In the genomic region with DNA sequence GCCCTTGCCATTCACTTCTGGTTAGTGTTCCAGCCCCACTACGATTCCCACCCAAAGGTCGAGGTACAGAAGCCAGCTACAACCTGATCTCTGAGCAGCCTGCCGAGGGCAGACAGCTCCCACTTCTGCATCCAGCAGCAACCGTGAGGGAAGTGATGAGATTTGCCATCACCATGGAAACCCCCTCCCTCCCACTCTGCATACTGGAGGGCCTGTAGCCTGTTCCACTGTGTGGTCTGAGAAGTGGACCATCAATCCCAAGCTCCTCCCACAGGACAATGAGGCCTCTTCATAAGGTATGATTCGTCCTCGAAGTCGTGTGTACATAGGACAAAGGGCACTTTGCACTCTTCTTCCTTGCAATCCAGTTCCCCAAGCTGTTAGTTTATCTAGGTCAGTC, we compare ENCODE assay signal across 12 mouse cellular contexts. TPM values are rescaled to one million over a fixed set of nuclear protein-coding genes. Genes with fewer than 3 reads are reported as not detected.
A peak's percentile ranks its signal among the peaks of the same experiment; 100 is the strongest.
DNase-seq lines count a peak whose midpoint lies in the region; ATAC-seq and TF ChIP-seq lines count a peak whose summit lies in the region.
"Had no signal": no experiment of that assay in that cellular context is flagged by ENCODE, and none has a peak within 500 bp of the region (broad histone marks: within the 10 kb centered on the region; RNA-seq: fewer than 3 reads in every experiment).

No protein-coding gene starts in this region.

- H3K27ac ChIP-seq in kidney, embryonic 16.5 days (ENCODE audit: low read length) = no peak overlapping the region
- H3K27ac ChIP-seq in hindbrain, embryonic 14.5 days = no peak overlapping the region
- no peak overlapping the region for H3K27ac ChIP-seq in intestine, embryonic 14.5 days (ENCODE audit: low read depth)
- no peak overlapping the region for H3K27ac ChIP-seq in midbrain, embryonic 16.5 days (ENCODE audit: low read length)
- H3K27ac ChIP-seq: liver, embryonic 13.5 days had no signal

- no peak for TF ChIP-seq CTCF in lung, adult 2 months (IDR thresholded peaks at IDR 0.05; ENCODE audit: insufficient read depth, low read length)

- H3K4me3 ChIP-seq in kidney, embryonic 16.5 days (ENCODE audit: low read length) = no peak overlapping the region
- H3K4me3 ChIP-seq in hindbrain, embryonic 14.5 days (replicated peaks; ENCODE audit: low read length) = no peak overlapping the region
- no peak overlapping the region for H3K4me3 ChIP-seq in intestine, embryonic 14.5 days (ENCODE audit: low read depth, low read length)
- H3K4me3 ChIP-seq in midbrain, embryonic 16.5 days (ENCODE audit: low read depth, low read length) = no peak overlapping the region
- no peak overlapping the region for H3K4me3 ChIP-seq in lung, adult 2 months (replicated peaks; ENCODE audit: extremely low read depth, low read depth, low read length)
- H3K4me3 ChIP-seq: erythroblast, embryonic 14.5 days; liver, embryonic 13.5 days had no signal

- ATAC-seq in kidney, embryonic 16.5 days (ENCODE audit: low FRiP score, low TSS enrichment) = peak; percentile 79
- 0 out of 2 replicates have a peak, but pooled peaks have one; percentile 24 for ATAC-seq in hindbrain, embryonic 14.5 days (ENCODE audit: low FRiP score)
- ATAC-seq in intestine, embryonic 14.5 days (replicated peaks; ENCODE audit: low FRiP score, low TSS enrichment, low read depth) = peak; percentile 83
- ATAC-seq in midbrain, embryonic 16.5 days = peak; percentile 48; the same call in 1 of the 2 replicates

- no peak overlapping the region for H3K4me2 ChIP-seq in kidney, embryonic 16.5 days (replicated peaks; ENCODE audit: low read depth, low read length)
- no peak overlapping the region for H3K4me2 ChIP-seq in hindbrain, embryonic 14.5 days (replicated peaks)
- H3K4me2 ChIP-seq in intestine, embryonic 14.5 days (ENCODE audit: low read length) = no peak overlapping the region
- no peak overlapping the region for H3K4me2 ChIP-seq in midbrain, embryonic 16.5 days (ENCODE audit: low read length)
- H3K4me2 ChIP-seq: liver, embryonic 13.5 days had no signal

- H3K4me1 ChIP-seq in kidney, embryonic 16.5 days (ENCODE audit: insufficient read depth, low read length) = no peaks in the 10 kb centered on the region
- 0 out of 2 replicates have a peak, but pooled peaks cover 5% of the 10 kb centered on the region for H3K4me1 ChIP-seq in hindbrain, embryonic 14.5 days (replicated peaks; ENCODE audit: control insufficient read depth, insufficient read depth, low read length)
- H3K4me1 ChIP-seq in intestine, embryonic 14.5 days (replicated peaks; ENCODE audit: control insufficient read depth, insufficient read depth, low read length) = no peaks in the 10 kb centered on the region
- H3K4me1 ChIP-seq in midbrain, embryonic 16.5 days (ENCODE audit: control insufficient read depth, insufficient read depth, low read length) = no peaks in the 10 kb centered on the region
- no peaks in the 10 kb centered on the region for H3K4me1 ChIP-seq in lung, adult 2 months (ENCODE audit: control insufficient read depth, insufficient read depth, low read length)
- H3K4me1 ChIP-seq: liver, embryonic 13.5 days had no signal

- H3K36me3 ChIP-seq in kidney, embryonic 16.5 days (ENCODE audit: insufficient read depth, low read length) = peaks cover 5% of the 10 kb centered on the region; the same call in 1 of the 2 replicates
- no peaks in the 10 kb centered on the region for H3K36me3 ChIP-seq in hindbrain, embryonic 14.5 days (replicated peaks; ENCODE audit: control insufficient read depth, insufficient read depth)
- 0 out of 2 replicates have a peak, but pooled peaks cover 6% of the 10 kb centered on the region for H3K36me3 ChIP-seq in intestine, embryonic 14.5 days (ENCODE audit: control insufficient read depth, insufficient read depth, low read length)
- no peaks in the 10 kb centered on the region for H3K36me3 ChIP-seq in midbrain, embryonic 16.5 days (ENCODE audit: control insufficient read depth, insufficient read depth, low read length)

- no peaks in the 10 kb centered on the region for H3K27me3 ChIP-seq in kidney, embryonic 16.5 days (ENCODE audit: insufficient read depth, low read length)
- H3K27me3 ChIP-seq in hindbrain, embryonic 14.5 days (ENCODE audit: control insufficient read depth, insufficient read depth, low read length) = no peaks in the 10 kb centered on the region
- H3K27me3 ChIP-seq in intestine, embryonic 14.5 days (replicated peaks; ENCODE audit: control insufficient read depth, insufficient read depth, low read length) = no peaks in the 10 kb centered on the region
- no peaks in the 10 kb centered on the region for H3K27me3 ChIP-seq in midbrain, embryonic 16.5 days (ENCODE audit: control insufficient read depth, insufficient read depth, low read depth, low read length)
- H3K27me3 ChIP-seq: liver, embryonic 13.5 days had no signal

- 40% methylated on average over 7 of the region's 7 CpGs for WGBS in kidney, embryonic 16.5 days
- WGBS in hindbrain, embryonic 14.5 days = 31% methylated on average over 7 of the region's 7 CpGs
- 41% methylated on average over 7 of the region's 7 CpGs for WGBS in intestine, embryonic 14.5 days
- WGBS in midbrain, embryonic 16.5 days = 32% methylated on average over 7 of the region's 7 CpGs
- 53% methylated on average over 7 of the region's 7 CpGs for WGBS in lung, adult 2 months

- H3K9me3 ChIP-seq in kidney, embryonic 16.5 days (ENCODE audit: low read length) = no peaks in the 10 kb centered on the region
- no peaks in the 10 kb centered on the region for H3K9me3 ChIP-seq in hindbrain, embryonic 14.5 days (ENCODE audit: control insufficient read depth, low read length)
- no peaks in the 10 kb centered on the region for H3K9me3 ChIP-seq in intestine, embryonic 14.5 days (ENCODE audit: control insufficient read depth, low read length)
- H3K9me3 ChIP-seq in midbrain, embryonic 16.5 days (replicated peaks; ENCODE audit: control insufficient read depth, low read length, poor library complexity, severe bottlenecking) = no peaks in the 10 kb centered on the region
- H3K9me3 ChIP-seq: liver, embryonic 13.5 days had no signal

- H3K9ac ChIP-seq in kidney, embryonic 16.5 days (replicated peaks; ENCODE audit: low read length) = no peak overlapping the region
- H3K9ac ChIP-seq in hindbrain, embryonic 14.5 days = no peak overlapping the region
- H3K9ac ChIP-seq in intestine, embryonic 14.5 days (ENCODE audit: low read length) = no peak overlapping the region
- H3K9ac ChIP-seq in midbrain, embryonic 16.5 days (ENCODE audit: low read depth, low read length) = no peak overlapping the region
- H3K9ac ChIP-seq: liver, embryonic 13.5 days had no signal

- DNase-seq in kidney, adult 8-10 months = no peak
- DNase-seq in hindbrain, embryonic 14.5 days (ENCODE audit: low spot score) = no peak
- DNase-seq in intestine, embryonic 14.5 days (ENCODE audit: low spot score) = peak; percentile 40
- DNase-seq in layer of hippocampus, adult 9-11 months = no peak
- DNase-seq in lung, adult 2 months = no peak
- DNase-seq: liver, embryonic 13.5 days; lung, postnatal 10 days; right cerebral cortex, postnatal 4 days; thymus, adult 18-20 months had no signal

- no peak for TF ChIP-seq POLR2A in lung, adult 2 months (IDR thresholded peaks at IDR 0.05; ENCODE audit: borderline replicate concordance, extremely low read depth, low read depth, low read length)

RNA-seq across cellular contexts. Expression of a gene that starts 8.8 kb away (rescaled TPM):
- 101 and 102 TPM in 2 replicates for polyA plus RNA-seq in kidney, embryonic 16.5 days (2015; fragmentation: Nextera tagmentation; extraction: Ambion mirVana)
- 44.9 and 53.0 TPM in 2 replicates for polyA plus RNA-seq in hindbrain, embryonic 14.5 days (2014; fragmentation: Nextera tagmentation; extraction: Ambion mirVana)
- 67.1 and 70.7 TPM in 2 replicates for polyA plus RNA-seq in intestine, embryonic 14.5 days (2014; fragmentation: Nextera tagmentation; extraction: Ambion mirVana)
- polyA plus RNA-seq in midbrain, embryonic 16.5 days (2015; fragmentation: Nextera tagmentation; extraction: Ambion mirVana) = 49.1 and 53.2 TPM in 2 replicates
- 4.3 and 15.4 TPM in 2 replicates for polyA plus RNA-seq in lung, adult 2 months (2012; rRNA removed)

RNA-seq across cellular contexts. Expression of a gene that starts 16.3 kb away (rescaled TPM):
- polyA plus RNA-seq in kidney, embryonic 16.5 days (2015; fragmentation: Nextera tagmentation; extraction: Ambion mirVana) = 59.6 and 66.3 TPM in 2 replicates
- 55.2 and 57.0 TPM in 2 replicates for polyA plus RNA-seq in hindbrain, embryonic 14.5 days (2014; fragmentation: Nextera tagmentation; extraction: Ambion mirVana)
- polyA plus RNA-seq in intestine, embryonic 14.5 days (2014; fragmentation: Nextera tagmentation; extraction: Ambion mirVana) = 45.0 and 55.6 TPM in 2 replicates
- polyA plus RNA-seq in midbrain, embryonic 16.5 days (2015; fragmentation: Nextera tagmentation; extraction: Ambion mirVana) = 62.6 and 65.3 TPM in 2 replicates
- 3.2 and 6.0 TPM in 2 replicates for polyA plus RNA-seq in lung, adult 2 months (2012; rRNA removed)

RNA-seq across cellular contexts. Expression of a gene that starts 56.9 kb away (rescaled TPM):
- polyA plus RNA-seq in kidney, embryonic 16.5 days (2015; fragmentation: Nextera tagmentation; extraction: Ambion mirVana) = 17.8 and 20.8 TPM in 2 replicates
- 11.8 and 13.5 TPM in 2 replicates for polyA plus RNA-seq in hindbrain, embryonic 14.5 days (2014; fragmentation: Nextera tagmentation; extraction: Ambion mirVana)
- 5.0 and 5.9 TPM in 2 replicates for polyA plus RNA-seq in intestine, embryonic 14.5 days (2014; fragmentation: Nextera tagmentation; extraction: Ambion mirVana)
- 10.2 and 12.9 TPM in 2 replicates for polyA plus RNA-seq in midbrain, embryonic 16.5 days (2015; fragmentation: Nextera tagmentation; extraction: Ambion mirVana)
- polyA plus RNA-seq in lung, adult 2 months (2012; rRNA removed) = 35.1 and 62.4 TPM in 2 replicates
- polyA plus RNA-seq: erythroblast, embryonic 14.5 days had no signal

Comparison
In these comparisons a context has a peak if more than half of its experiments do, and no peak if none do; other contexts are left out.
1. ATAC-seq: peak in every context shown above with its lines; median percentile 83 in intestine, embryonic 14.5 days; 79 in kidney, embryonic 16.5 days; 48 in midbrain, embryonic 16.5 days; 24 in hindbrain, embryonic 14.5 days.